Mouse (Mus musculus): ENCODE results near the gene Dchs2.

- TF ChIP-seq CTCF (IDR thresholded peaks at IDR 0.05; ENCODE audit: low read depth) (no peak), EP300 (optimal IDR thresholded peaks at IDR 0.05) (no peak)
Observed at GRCm38 (mm10) chr3:83117592-83117991, 10.2 kb upstream of the Dchs2 start.
